Mouse (Mus musculus): ENCODE data around the gene Fam234a. TPM values are rescaled to one million over a fixed set of nuclear protein-coding genes. Genes with fewer than 3 reads are reported as not detected.

Gene Fam234a
- total RNA-seq, 1 experiment, result 22.1 TPM

- no peaks in the 10 kb centered on the region for H3K9me3 ChIP-seq (ENCODE audit: control insufficient read depth, insufficient read depth, low read depth, low read length)
- in situ Hi-C loops (cut with MboI; ENCODE audit: low sequenced_read_pairs in 2 of 2, unreplicated experiment in 2 of 2), result no loop called here
- DNase-seq (ENCODE audit: low read depth, low spot score), result no peak
- no peak overlapping the region for H3K27ac ChIP-seq (ENCODE audit: insufficient read depth, low read depth, low read length, poor library complexity, severe bottlenecking)
- H3K4me1 ChIP-seq (ENCODE audit: control insufficient read depth in 2 of 2, insufficient read depth in 2 of 2, low read length in 2 of 2, poor library complexity in 1 of 2), result no peaks in the 10 kb centered on the region
- peaks cover 2% of the 10 kb centered on the region; the same call in 1 of the 2 replicates for H3K36me3 ChIP-seq (ENCODE audit: control insufficient read depth, insufficient read depth, low read length, poor library complexity, severe bottlenecking)
- no peak overlapping the region for H3K4me3 ChIP-seq (ENCODE audit: insufficient read depth in 1 of 2, low read depth in 1 of 2, low read length in 2 of 2, poor library complexity in 1 of 2, severe bottlenecking in 1 of 2)
- TF ChIP-seq CHD2 (IDR thresholded peaks at IDR 0.05; ENCODE audit: low read depth, low read length) (no peak), ZNF384 (IDR thresholded peaks at IDR 0.05; ENCODE audit: low read depth, low read length) (no peak), HCFC1 (IDR thresholded peaks at IDR 0.05; ENCODE audit: borderline replicate concordance, insufficient read depth, low read length) (no peak), ZC3H11A (IDR thresholded peaks at IDR 0.05; ENCODE audit: borderline replicate concordance, low read depth, low read length) (no peak)
- H3K9ac ChIP-seq (ENCODE audit: insufficient read depth, low read depth, low read length, poor library complexity, severe bottlenecking), result no peak overlapping the region
Measured at GRCm38 (mm10) chr17:26162736-26163135, 81.3 kb downstream of the Fam234a start.

Other genes starting within 250 kb of the Fam234a start
- 9.4 and 11.2 TPM in 2 replicates for gene Rab11fip3, start 174.7 kb downstream of the Fam234a start, total RNA-seq (2012; rRNA removed)
- gene Decr2, start 153.9 kb downstream of the Fam234a start, total RNA-seq (2012; rRNA removed), result 12.6 and 15.2 TPM in 2 replicates
- 96.4 and 133 TPM in 2 replicates for gene Nme4, start 148.6 kb downstream of the Fam234a start, total RNA-seq (2012; rRNA removed)
- 22.3 and 28.5 TPM in 2 replicates for gene Tmem8, start 130.9 kb downstream of the Fam234a start, total RNA-seq (2012; rRNA removed)
- gene Mrpl28, start 120.7 kb downstream of the Fam234a start, total RNA-seq (2012; rRNA removed), result 154 and 156 TPM in 2 replicates
- gene Axin1, start 105.6 kb downstream of the Fam234a start, total RNA-seq (2012; rRNA removed), result 33.6 and 38.9 TPM in 2 replicates
- 0.16 and 0.18 TPM in 2 replicates for gene Pdia2, start 45.2 kb downstream of the Fam234a start, total RNA-seq (2012; rRNA removed)
- 5.6 and 18.9 TPM in 2 replicates for gene Rgs11, start 41.3 kb downstream of the Fam234a start, total RNA-seq (2012; rRNA removed)
- gene Arhgdig, start 36.5 kb downstream of the Fam234a start, total RNA-seq (2012; rRNA removed), result 15.0 and 23.9 TPM in 2 replicates
- 112 and 115 TPM in 2 replicates for gene Luc7l, start 8.7 kb upstream of the Fam234a start, total RNA-seq (2012; rRNA removed)
- gene Neurl1b, start 170.6 kb upstream of the Fam234a start, total RNA-seq (2012; rRNA removed), result 0.71 and 0.79 TPM in 2 replicates